Mouse (Mus musculus) neural tube, embryonic 12.5 days (tissue): ENCODE data around the gene Cpt1b. TPM values are rescaled to one million over a fixed set of nuclear protein-coding genes. Genes with fewer than 3 reads are reported as not detected.
A peak's percentile ranks its signal among the peaks of the same experiment; 100 is the strongest.
"Not testable (repeated sequence)": the region's sequence is repeated elsewhere in the genome, so short reads cannot be mapped to it uniquely, and the experiment has no call there.

ENCODE experiments used
- ATAC-seq: fragments of 200-750 bp; cut with Nextera tagmentation; 2 replicates; pipeline ENCODE4 v1.8.0; 2017; ENCODE audit warnings: low read depth, mild to moderate bottlenecking, moderate TSS enrichment, moderate library complexity; ENCODE audit not compliant: low FRiP score
- H3K27ac ChIP-seq: fragments of 300-500 bp; sonication (generic); 2 replicates; pipeline ENCODE4 v1.5.1; 2016
- H3K27me3 ChIP-seq: fragments of 300-500 bp; sonication (generic); replicated peaks from 2 replicates; pipeline ENCODE4 v1.6.1; 2016; ENCODE audit warnings: mild to moderate bottlenecking
- H3K36me3 ChIP-seq: fragments of 300-500 bp; sonication (generic); 2 replicates; pipeline ENCODE4 v1.6.1; 2016; ENCODE audit warnings: mild to moderate bottlenecking
- H3K4me1 ChIP-seq: fragments of 300-500 bp; sonication (generic); 2 replicates; pipeline ENCODE4 v1.6.1; 2016
- H3K4me2 ChIP-seq: fragments of 300-500 bp; sonication (generic); replicated peaks from 2 replicates; pipeline ENCODE4 v1.6.1; 2016; ENCODE audit warnings: mild to moderate bottlenecking
- H3K4me3 ChIP-seq: fragments of 300-500 bp; sonication (generic); 2 replicates; pipeline ENCODE4 v1.5.1; 2016
- H3K9ac ChIP-seq: fragments of 300-500 bp; sonication (generic); 2 replicates; pipeline ENCODE4 v1.6.1; 2016; ENCODE audit warnings: mild to moderate bottlenecking
- H3K9me3 ChIP-seq: fragments of 300-500 bp; sonication (generic); 2 replicates; pipeline ENCODE4 v1.6.1; 2016; ENCODE audit warnings: mild to moderate bottlenecking
- WGBS: fragments of 180-500 bp; shearing (Covaris S2); methylation state at CpG from one replicate; pipeline ENCODE4 v1.1.7; 2016; 5-methylcytosine and 5-hydroxymethylcytosine counted together
- polyA plus RNA-seq: library from polyadenylated mRNA; unstranded; fragments of >200 nt; fragmentation: Nextera tagmentation; extraction: Ambion mirVana; gene quantifications from 2 replicates; pipeline ENCODE4 v1.2.1, GENCODE M21; 2016

Gene Cpt1b
- polyA plus RNA-seq, 1 experiment from 2014 or later: 0.85 TPM

GRCm38 (mm10) chr15:89430771-89431170 is 5.1 kb upstream of the Cpt1b start:
- H3K9ac ChIP-seq, H3K9me3 ChIP-seq, H3K4me3 ChIP-seq, H3K27me3 ChIP-seq, ATAC-seq, H3K27ac ChIP-seq: not testable (repeated sequence)
- Histone ChIP-seq H3K4me1 (peaks cover 12% of the 10 kb centered on the region; the same call in 1 of the 2 replicates), H3K4me2 (peak overlapping the region; percentile 88; the same call in 1 of the 2 replicates), H3K36me3 (peaks cover 21% of the 10 kb centered on the region)
- 83% methylated on average over 9 of the region's 9 CpGs for WGBS

GRCm38 (mm10) chr15:89430341-89430740 is 4.7 kb upstream of the Cpt1b start:
- peak overlapping the region; percentile 94; the same call in 1 of the 2 replicates for H3K27ac ChIP-seq
- H3K36me3 ChIP-seq: peaks cover 23% of the 10 kb centered on the region
- no peak for ATAC-seq
- H3K4me3 ChIP-seq: peak overlapping the region; percentile 71
- H3K4me2 ChIP-seq: peak overlapping the region; percentile 88
- no peaks in the 10 kb centered on the region for H3K9me3 ChIP-seq
- H3K9ac ChIP-seq: peak overlapping the region; percentile 73
- 49% methylated on average over 6 of the region's 6 CpGs for whole genome bisulfite sequencing
- H3K4me1 ChIP-seq: peaks cover 12% of the 10 kb centered on the region; the same call in 1 of the 2 replicates
- no peaks in the 10 kb centered on the region for H3K27me3 ChIP-seq

- WGBS: under 1% methylated on average over 70 of the region's 70 CpGs
- H3K27ac ChIP-seq: peak within 1 kb of the TSS; percentile 94
- H3K36me3 ChIP-seq: peaks cover 26% of the 10 kb centered on the region
- no peaks in the 10 kb centered on the region for H3K27me3 ChIP-seq
- peak within 1 kb of the TSS; percentile 73 for H3K9ac ChIP-seq
- no peaks in the 10 kb centered on the region for H3K9me3 ChIP-seq
- peak; percentile 96 for ATAC-seq
- peaks cover 12% of the 10 kb centered on the region; the same call in 1 of the 2 replicates for H3K4me1 ChIP-seq
- peak within 1 kb of the TSS; percentile 71 for H3K4me3 ChIP-seq
- peak within 1 kb of the TSS; percentile 88 for H3K4me2 ChIP-seq
Measured at GRCm38 (mm10) chr15:89429352-89430221, 3.9 kb upstream of the Cpt1b start, which contains the start of the genes C730034F03Rik, Gm44502 and Chkb. Gene C730034F03Rik (plus strand): TSS chr15:89429589. Gene Gm44502 (minus strand): TSS chr15:89429696. Gene Chkb (minus strand): TSS chr15:89429908.

GRCm38 (mm10) chr15:89428821-89429351 is 3.2 kb upstream of the Cpt1b start:
- 0 out of 2 replicates have a peak overlapping the region, but pooled peaks have one; percentile 94 for H3K27ac ChIP-seq
- peaks cover 28% of the 10 kb centered on the region for H3K36me3 ChIP-seq
- H3K9ac ChIP-seq: peak overlapping the region; percentile 73
- H3K27me3 ChIP-seq: no peaks in the 10 kb centered on the region
- H3K4me1 ChIP-seq: peaks cover 12% of the 10 kb centered on the region; the same call in 1 of the 2 replicates
- ATAC-seq: peak; percentile 49
- peak overlapping the region; percentile 88 for H3K4me2 ChIP-seq
- WGBS: 3% methylated on average over 22 of the region's 22 CpGs
- no peaks in the 10 kb centered on the region for H3K9me3 ChIP-seq
- peak overlapping the region; percentile 71 for H3K4me3 ChIP-seq

- Histone ChIP-seq H3K4me1 (peaks cover 12% of the 10 kb centered on the region; the same call in 1 of the 2 replicates), H3K4me2 (peak overlapping the region; percentile 88), H3K4me3 (peak overlapping the region; percentile 71), H3K27me3 (no peaks in the 10 kb centered on the region), H3K9me3 (no peaks in the 10 kb centered on the region), H3K27ac (no peak overlapping the region), H3K9ac (peak overlapping the region; percentile 73), H3K36me3 (peaks cover 29% of the 10 kb centered on the region)
- no peak for ATAC-seq
- WGBS: 81% methylated on average over 19 of the region's 19 CpGs
Measured at GRCm38 (mm10) chr15:89428136-89428790, 2.6 kb upstream of the Cpt1b start.

GRCm38 (mm10) chr15:89426716-89427115 is 1.1 kb upstream of the Cpt1b start:
- no peak overlapping the region for H3K4me3 ChIP-seq
- peaks cover 12% of the 10 kb centered on the region; the same call in 1 of the 2 replicates for H3K4me1 ChIP-seq
- WGBS: 92% methylated on average over 10 of the region's 10 CpGs
- no peaks in the 10 kb centered on the region for H3K9me3 ChIP-seq
- no peak for ATAC-seq
- no peak overlapping the region for H3K27ac ChIP-seq
- peaks cover 36% of the 10 kb centered on the region for H3K36me3 ChIP-seq
- H3K27me3 ChIP-seq: no peaks in the 10 kb centered on the region
- no peak overlapping the region for H3K9ac ChIP-seq
- H3K4me2 ChIP-seq: no peak overlapping the region

GRCm38 (mm10) chr15:89424621-89425020 is 1.0 kb downstream of the Cpt1b start:
- WGBS: 85% methylated on average over 8 of the region's 8 CpGs
- Histone ChIP-seq H3K36me3 (peaks cover 45% of the 10 kb centered on the region), H3K27me3 (no peaks in the 10 kb centered on the region), H3K9me3 (no peaks in the 10 kb centered on the region), H3K9ac (no peak overlapping the region), H3K27ac (no peak overlapping the region), H3K4me3 (no peak overlapping the region), H3K4me2 (no peak overlapping the region), H3K4me1 (peaks cover 9% of the 10 kb centered on the region; the same call in 1 of the 2 replicates)
- ATAC-seq: no peak

- WGBS: 96% methylated on average over 9 of the region's 9 CpGs
- H3K36me3 ChIP-seq: peaks cover 48% of the 10 kb centered on the region
- no peak overlapping the region for H3K9ac ChIP-seq
- H3K4me1 ChIP-seq: no peaks in the 10 kb centered on the region
- no peak overlapping the region for H3K27ac ChIP-seq
- no peak overlapping the region for H3K4me3 ChIP-seq
- H3K27me3 ChIP-seq: no peaks in the 10 kb centered on the region
- no peak for ATAC-seq
- no peaks in the 10 kb centered on the region for H3K9me3 ChIP-seq
- H3K4me2 ChIP-seq: no peak overlapping the region
Measured at GRCm38 (mm10) chr15:89421938-89422337, 3.7 kb downstream of the Cpt1b start.

- ATAC-seq: no peak
Measured at GRCm38 (mm10) chr15:89415282-89415681, 10.4 kb downstream of the Cpt1b start.

GRCm38 (mm10) chr15:89410118-89410517 is 15.5 kb downstream of the Cpt1b start, which contains the start of gene Syce3:
Gene Syce3 (minus strand): TSS chr15:89410503.
- H3K9ac ChIP-seq: no peak within 1 kb of the TSS

More at GRCm38 (mm10) chr15:89415282-89415681, 10.4 kb downstream of the Cpt1b start:
- Histone ChIP-seq H3K9ac (no peak overlapping the region), H3K36me3 (peaks cover 22% of the 10 kb centered on the region), H3K4me3 (no peak overlapping the region), H3K4me2 (no peak overlapping the region), H3K27ac (no peak overlapping the region), H3K27me3 (no peaks in the 10 kb centered on the region), H3K4me1 (no peaks in the 10 kb centered on the region), H3K9me3 (no peaks in the 10 kb centered on the region)
- WGBS: 91% methylated on average over 8 of the region's 8 CpGs

GRCm38 (mm10) chr15:89406691-89407090 is 19.0 kb downstream of the Cpt1b start:
- Histone ChIP-seq H3K36me3 (no peaks in the 10 kb centered on the region), H3K4me2 (no peak overlapping the region), H3K9me3 (peaks cover 9% of the 10 kb centered on the region), H3K4me1 (no peaks in the 10 kb centered on the region), H3K27me3 (no peaks in the 10 kb centered on the region), H3K4me3 (no peak overlapping the region), H3K27ac (no peak overlapping the region), H3K9ac (no peak overlapping the region)
- no peak for ATAC-seq

More at GRCm38 (mm10) chr15:89410118-89410517, 15.5 kb downstream of the Cpt1b start, which contains the start of gene Syce3:
- Histone ChIP-seq H3K27me3 (no peaks in the 10 kb centered on the region), H3K9me3 (peaks cover 9% of the 10 kb centered on the region), H3K4me3 (no peak within 1 kb of the TSS), H3K4me1 (no peaks in the 10 kb centered on the region), H3K36me3 (no peaks in the 10 kb centered on the region), H3K27ac (no peak within 1 kb of the TSS), H3K4me2 (no peak within 1 kb of the TSS)
- 83% methylated on average over 24 of the region's 24 CpGs for WGBS
- ATAC-seq: no peak
